Mouse (Mus musculus) hindbrain, embryonic 12.5 days (tissue): Measurements from ENCODE around the gene Trabd2b. TPM values are rescaled to one million over a fixed set of nuclear protein-coding genes. Genes with fewer than 3 reads are reported as not detected.

Source experiments
- ATAC-seq: fragments of 200-750 bp; cut with Nextera tagmentation; 2 replicates; pipeline ENCODE4 v1.8.0; 2017; ENCODE audit warnings: moderate TSS enrichment; ENCODE audit not compliant: low FRiP score
- H3K27ac ChIP-seq: fragments of 300-500 bp; sonication (generic); 2 replicates; pipeline ENCODE4 v1.5.1; 2016; ENCODE audit warnings: mild to moderate bottlenecking
- H3K27me3 ChIP-seq: fragments of 300-500 bp; sonication (generic); 2 replicates; pipeline ENCODE4 v1.6.1; 2016; ENCODE audit warnings: mild to moderate bottlenecking
- H3K36me3 ChIP-seq: fragments of 300-500 bp; sonication (generic); 2 replicates; pipeline ENCODE4 v1.6.1; 2016; ENCODE audit warnings: mild to moderate bottlenecking
- H3K4me1 ChIP-seq: fragments of 300-500 bp; sonication (generic); 2 replicates; pipeline ENCODE4 v1.6.1; 2016
- H3K4me2 ChIP-seq: fragments of 300-500 bp; sonication (generic); replicated peaks from 2 replicates; pipeline ENCODE4 v1.6.1; 2016; ENCODE audit warnings: mild to moderate bottlenecking
- H3K4me3 ChIP-seq: fragments of 300-500 bp; sonication (generic); 2 replicates; pipeline ENCODE4 v1.5.1; 2016; ENCODE audit warnings: mild to moderate bottlenecking
- H3K9ac ChIP-seq: fragments of 300-500 bp; sonication (generic); 2 replicates; pipeline ENCODE4 v1.6.1; 2016; ENCODE audit warnings: mild to moderate bottlenecking, moderate library complexity
- H3K9me3 ChIP-seq: fragments of 300-500 bp; sonication (generic); replicated peaks from 2 replicates; pipeline ENCODE4 v1.6.1; 2016; ENCODE audit warnings: mild to moderate bottlenecking
- WGBS: fragments of 180-500 bp; shearing (Covaris S2); methylation state at CpG from one replicate; pipeline ENCODE4 v1.1.7; 2016; 5-methylcytosine and 5-hydroxymethylcytosine counted together
- polyA plus RNA-seq: library from polyadenylated mRNA; unstranded; fragments of >200 nt; fragmentation: Nextera tagmentation; extraction: Ambion mirVana; gene quantifications from 2 replicates; pipeline ENCODE4 v1.2.1, GENCODE M21; 2016

Gene Trabd2b
- polyA plus RNA-seq, 1 experiment from 2014 or later, result 2.8 TPM

DNA sequence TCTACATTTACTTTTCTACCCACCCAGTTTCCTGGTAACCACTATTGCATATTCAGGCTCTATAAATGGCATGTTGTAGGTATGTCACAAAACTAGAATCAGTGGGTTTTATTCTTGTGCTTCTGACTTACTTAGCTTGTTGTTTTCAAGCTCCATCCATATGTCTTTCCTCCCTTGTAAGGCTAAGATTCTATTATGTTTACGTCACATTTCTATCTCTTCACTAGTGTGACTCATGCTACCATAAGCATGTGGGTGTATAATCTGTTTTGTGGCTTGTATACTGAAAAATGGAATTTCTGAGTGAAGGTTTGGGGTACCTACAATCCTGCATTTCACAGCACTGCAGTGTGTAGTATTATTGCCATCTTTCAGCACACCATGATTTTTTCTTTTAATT is 32.2 kb upstream of the Trabd2b start:
- Histone ChIP-seq H3K36me3 (no peaks in the 10 kb centered on the region), H3K9ac (no peak overlapping the region), H3K4me2 (no peak overlapping the region), H3K27me3 (no peaks in the 10 kb centered on the region), H3K4me1 (no peaks in the 10 kb centered on the region), H3K4me3 (no peak overlapping the region), H3K9me3 (no peaks in the 10 kb centered on the region), H3K27ac (no peak overlapping the region)
- 91% methylated on average over 1 of the region's 1 CpGs for WGBS
- ATAC-seq, result no peak

DNA sequence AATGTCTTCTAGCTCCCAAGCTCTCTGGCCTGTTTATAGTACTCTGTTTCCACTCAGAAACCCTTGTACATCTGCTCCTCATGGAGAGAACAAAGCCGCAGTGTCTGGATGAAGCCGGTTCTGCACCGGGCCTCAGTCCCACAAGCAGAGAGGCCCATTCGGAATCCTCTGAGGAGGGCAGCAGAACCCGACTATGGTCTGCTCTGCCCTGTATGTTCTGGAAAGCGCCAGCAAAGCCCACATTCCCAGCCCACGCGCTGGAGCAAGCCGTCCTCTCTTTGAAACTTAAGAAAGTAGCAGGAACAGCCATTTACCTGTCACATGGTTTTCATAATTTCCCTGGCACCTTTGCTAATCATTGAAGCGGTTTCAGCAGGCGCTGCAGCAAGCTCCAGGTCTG is 29.0 kb upstream of the Trabd2b start:
- Histone ChIP-seq H3K36me3 (no peaks in the 10 kb centered on the region), H3K9ac (no peak overlapping the region), H3K27ac (no peak overlapping the region), H3K27me3 (no peaks in the 10 kb centered on the region), H3K9me3 (no peaks in the 10 kb centered on the region), H3K4me3 (no peak overlapping the region), H3K4me2 (no peak overlapping the region), H3K4me1 (no peaks in the 10 kb centered on the region)
- ATAC-seq, result no peak
- 77% methylated on average over 11 of the region's 11 CpGs for WGBS

DNA sequence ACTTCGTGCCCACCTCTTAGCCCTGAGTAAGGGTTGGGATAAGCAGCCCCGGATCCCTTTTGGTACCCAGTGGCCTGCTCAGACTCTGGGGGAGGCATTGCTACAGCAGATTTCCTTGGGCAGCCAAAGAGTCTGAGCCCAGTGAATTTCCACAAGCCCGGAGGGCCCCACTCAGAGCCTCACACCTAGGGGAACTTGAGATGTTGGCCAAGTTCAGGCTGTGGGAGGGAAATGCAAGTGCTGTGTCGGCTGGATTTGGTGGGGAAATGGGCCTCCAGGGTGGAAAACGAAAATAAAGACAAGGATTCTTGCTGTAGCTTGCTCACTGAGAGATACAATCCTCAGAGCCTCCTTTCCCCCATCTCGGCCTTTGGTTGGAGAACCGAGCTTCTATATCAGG is 28.0 kb upstream of the Trabd2b start:
- no peak overlapping the region for H3K4me3 ChIP-seq

GRCm38 (mm10) chr4:114379416-114379956 is 27.0 kb upstream of the Trabd2b start:
- H3K4me3 ChIP-seq, result no peak overlapping the region
- H3K36me3 ChIP-seq, result no peaks in the 10 kb centered on the region
- 93% methylated on average over 4 of the region's 4 CpGs for WGBS
- no peak for ATAC-seq
- H3K4me2 ChIP-seq, result no peak overlapping the region
- H3K9me3 ChIP-seq, result no peaks in the 10 kb centered on the region
- no peak overlapping the region for H3K9ac ChIP-seq
- H3K27ac ChIP-seq, result no peak overlapping the region
- no peaks in the 10 kb centered on the region for H3K4me1 ChIP-seq
- no peaks in the 10 kb centered on the region for H3K27me3 ChIP-seq

More for the DNA sequence above, 28.0 kb upstream of the Trabd2b start:
- WGBS, result 78% methylated on average over 7 of the region's 7 CpGs
- Histone ChIP-seq H3K36me3 (no peaks in the 10 kb centered on the region), H3K27ac (no peak overlapping the region), H3K4me1 (no peaks in the 10 kb centered on the region), H3K9ac (no peak overlapping the region), H3K27me3 (no peaks in the 10 kb centered on the region), H3K9me3 (no peaks in the 10 kb centered on the region), H3K4me2 (no peak overlapping the region)
- ATAC-seq, result no peak

DNA sequence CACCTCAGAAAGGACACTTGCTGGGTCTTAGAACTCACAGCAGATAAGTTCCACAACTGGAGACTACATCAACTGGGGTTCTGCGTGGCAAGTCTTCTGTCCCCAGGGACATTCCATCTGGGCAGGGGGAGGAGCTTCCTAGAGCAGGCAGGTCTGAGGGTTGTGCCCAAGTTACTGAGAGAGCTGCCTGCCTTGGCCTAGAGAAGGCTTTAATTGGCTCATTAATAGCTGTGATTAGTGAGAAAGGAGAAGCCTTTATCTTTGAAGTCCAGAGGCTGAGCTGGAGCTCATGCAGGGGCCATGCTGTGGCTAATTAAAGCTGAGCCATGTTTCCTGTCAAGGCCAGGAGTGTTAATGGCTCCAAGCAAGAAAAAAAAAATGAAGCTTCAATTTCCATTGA is 23.9 kb upstream of the Trabd2b start:
- H3K4me1 ChIP-seq, result no peaks in the 10 kb centered on the region
- H3K27me3 ChIP-seq, result no peaks in the 10 kb centered on the region
- ATAC-seq, result peak; percentile 22; the same call in 1 of the 2 replicates
- H3K9me3 ChIP-seq, result no peaks in the 10 kb centered on the region
- 25% methylated on average over 1 of the region's 1 CpGs for WGBS
- H3K4me3 ChIP-seq, result no peak overlapping the region
- H3K4me2 ChIP-seq, result no peak overlapping the region
- H3K9ac ChIP-seq, result no peak overlapping the region
- H3K36me3 ChIP-seq, result no peaks in the 10 kb centered on the region
- H3K27ac ChIP-seq, result no peak overlapping the region

DNA sequence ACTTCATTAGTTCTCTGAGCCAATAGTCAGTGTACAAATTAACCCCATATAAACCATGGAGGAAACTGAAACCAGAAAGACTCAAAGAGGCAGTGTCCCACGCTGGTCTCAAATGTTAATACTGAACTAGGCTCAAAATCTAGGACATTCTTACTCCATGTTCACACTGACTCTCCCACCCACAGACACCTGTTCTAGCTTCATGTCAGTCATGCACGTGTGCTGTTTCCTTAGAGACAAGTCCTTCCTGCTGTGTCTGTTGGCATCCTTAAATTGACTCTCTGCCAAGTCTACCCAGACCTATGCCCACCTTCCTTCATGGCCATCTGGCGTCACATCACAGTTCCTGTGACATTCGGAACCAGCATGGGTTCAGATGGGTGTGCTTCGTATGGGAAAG is 21.3 kb upstream of the Trabd2b start:
- Histone ChIP-seq H3K27ac (no peak overlapping the region), H3K4me3 (no peak overlapping the region)
- WGBS, result 91% methylated on average over 5 of the region's 5 CpGs

GRCm38 (mm10) chr4:114386395-114386811 is 20.1 kb upstream of the Trabd2b start:
- no peak overlapping the region for H3K27ac ChIP-seq
- no peaks in the 10 kb centered on the region for H3K36me3 ChIP-seq
- no peak overlapping the region for H3K4me3 ChIP-seq
- no peak for ATAC-seq
- H3K9ac ChIP-seq, result no peak overlapping the region
- no peak overlapping the region for H3K4me2 ChIP-seq
- H3K9me3 ChIP-seq, result no peaks in the 10 kb centered on the region
- WGBS, result 71% methylated on average over 2 of the region's 2 CpGs
- no peaks in the 10 kb centered on the region for H3K27me3 ChIP-seq
- no peaks in the 10 kb centered on the region for H3K4me1 ChIP-seq

More for the DNA sequence above, 21.3 kb upstream of the Trabd2b start:
- Histone ChIP-seq H3K36me3 (no peaks in the 10 kb centered on the region), H3K9me3 (no peaks in the 10 kb centered on the region), H3K4me2 (no peak overlapping the region), H3K4me1 (no peaks in the 10 kb centered on the region), H3K27me3 (no peaks in the 10 kb centered on the region), H3K9ac (no peak overlapping the region)
- no peak for ATAC-seq

DNA sequence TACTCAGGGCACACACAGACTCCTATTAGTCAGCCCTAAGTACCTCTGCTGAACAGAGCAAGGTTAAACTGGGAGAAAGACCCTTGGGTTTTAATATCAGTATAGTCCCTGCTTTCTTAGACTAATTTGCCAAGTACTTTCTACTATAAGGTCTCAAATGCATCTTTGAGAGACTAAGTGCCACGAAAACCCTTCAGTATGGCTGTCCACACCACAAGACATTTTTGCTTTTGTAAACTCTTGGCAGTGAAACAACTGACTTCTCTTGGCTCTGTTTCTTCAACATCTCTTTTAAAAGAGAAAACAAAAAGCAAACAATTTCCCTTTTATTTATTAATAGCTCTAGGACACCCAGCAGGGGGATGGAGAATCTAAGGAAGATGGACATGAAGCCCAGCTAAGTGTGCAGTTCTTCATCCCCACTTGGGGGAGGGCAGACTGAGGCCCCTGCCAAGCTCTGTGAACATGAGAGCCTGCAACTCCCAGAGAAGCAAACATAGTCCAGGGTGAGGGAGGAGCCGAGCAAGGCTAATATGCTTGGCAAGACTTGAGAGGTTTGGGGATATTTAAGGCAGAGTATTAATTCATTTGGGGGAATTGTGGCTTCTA is 18.9 kb upstream of the Trabd2b start:
- Histone ChIP-seq H3K4me1 (no peaks in the 10 kb centered on the region), H3K9me3 (no peaks in the 10 kb centered on the region), H3K9ac (no peak overlapping the region), H3K27ac (no peak overlapping the region), H3K4me3 (no peak overlapping the region), H3K36me3 (no peaks in the 10 kb centered on the region), H3K27me3 (no peaks in the 10 kb centered on the region), H3K4me2 (no peak overlapping the region)
- WGBS, result 78% methylated on average over 2 of the region's 2 CpGs
- ATAC-seq, result no peak

- no peak overlapping the region for H3K27ac ChIP-seq
- H3K27me3 ChIP-seq, result no peaks in the 10 kb centered on the region
- no peak for ATAC-seq
- no peak overlapping the region for H3K4me3 ChIP-seq
- no peaks in the 10 kb centered on the region for H3K36me3 ChIP-seq
- H3K4me2 ChIP-seq, result no peak overlapping the region
- no peaks in the 10 kb centered on the region for H3K4me1 ChIP-seq
- WGBS, result 86% methylated on average over 3 of the region's 3 CpGs
- H3K9ac ChIP-seq, result no peak overlapping the region
- no peaks in the 10 kb centered on the region for H3K9me3 ChIP-seq
Observed at GRCm38 (mm10) chr4:114388306-114388705, 18.2 kb upstream of the Trabd2b start.

GRCm38 (mm10) chr4:114389653-114390052 is 16.9 kb upstream of the Trabd2b start:
- H3K4me1 ChIP-seq, result no peaks in the 10 kb centered on the region
- no peaks in the 10 kb centered on the region for H3K27me3 ChIP-seq
- ATAC-seq, result no peak
- H3K36me3 ChIP-seq, result no peaks in the 10 kb centered on the region
- no peak overlapping the region for H3K27ac ChIP-seq
- no peak overlapping the region for H3K4me2 ChIP-seq
- H3K9ac ChIP-seq, result no peak overlapping the region
- H3K9me3 ChIP-seq, result no peaks in the 10 kb centered on the region
- no peak overlapping the region for H3K4me3 ChIP-seq

DNA sequence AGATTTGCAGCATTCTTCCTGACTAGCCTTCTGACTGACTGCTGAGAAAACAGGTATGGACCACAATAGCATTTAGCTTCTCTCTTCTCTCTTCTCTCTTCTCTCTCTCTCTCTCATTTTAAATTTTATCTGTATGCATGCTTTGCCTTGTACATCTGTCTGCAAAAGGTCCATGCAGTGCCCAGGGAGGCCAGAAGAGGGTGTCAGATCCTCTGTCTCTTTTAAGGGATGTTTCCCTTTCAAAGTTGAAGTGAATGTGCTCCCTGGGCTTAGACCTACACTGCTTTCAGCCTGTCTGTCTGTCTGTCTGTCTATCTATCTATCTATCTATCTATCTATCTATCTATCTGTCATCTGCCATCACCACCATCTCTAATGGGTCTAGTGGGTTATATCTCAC is 8.9 kb upstream of the Trabd2b start:
- no peaks in the 10 kb centered on the region for H3K4me1 ChIP-seq
- no peak overlapping the region for H3K9ac ChIP-seq
- H3K27ac ChIP-seq, result no peak overlapping the region
- no peaks in the 10 kb centered on the region for H3K36me3 ChIP-seq
- H3K27me3 ChIP-seq, result no peaks in the 10 kb centered on the region; the same call in 1 of the 2 replicates
- H3K9me3 ChIP-seq, result no peaks in the 10 kb centered on the region
- no peak for ATAC-seq
- H3K4me3 ChIP-seq, result no peak overlapping the region
- no peak overlapping the region for H3K4me2 ChIP-seq

GRCm38 (mm10) chr4:114399821-114400220 is 6.7 kb upstream of the Trabd2b start:
- no peak for ATAC-seq

GRCm38 (mm10) chr4:114401993-114402731 is 4.4 kb upstream of the Trabd2b start:
- Histone ChIP-seq H3K27me3 (peaks cover 9% of the 10 kb centered on the region), H3K36me3 (no peaks in the 10 kb centered on the region), H3K9me3 (no peaks in the 10 kb centered on the region), H3K4me1 (peaks cover 6% of the 10 kb centered on the region; the same call in 1 of the 2 replicates), H3K4me2 (no peak overlapping the region), H3K4me3 (no peak overlapping the region), H3K27ac (no peak overlapping the region), H3K9ac (no peak overlapping the region)
- WGBS, result 70% methylated on average over 7 of the region's 7 CpGs
- ATAC-seq, result no peak

More at GRCm38 (mm10) chr4:114399821-114400220, 6.7 kb upstream of the Trabd2b start:
- Histone ChIP-seq H3K27me3 (no peaks in the 10 kb centered on the region; the same call in 1 of the 2 replicates), H3K27ac (no peak overlapping the region), H3K36me3 (no peaks in the 10 kb centered on the region), H3K9ac (no peak overlapping the region), H3K4me3 (no peak overlapping the region), H3K4me2 (no peak overlapping the region), H3K4me1 (no peaks in the 10 kb centered on the region), H3K9me3 (no peaks in the 10 kb centered on the region)
- 63% methylated on average over 3 of the region's 3 CpGs for WGBS
